Mouse (Mus musculus): ENCODE results near the gene Rbbp4. TPM values are rescaled to one million over a fixed set of nuclear protein-coding genes. Genes with fewer than 3 reads are reported as not detected.
A peak's percentile ranks its signal among the peaks of the same experiment; 100 is the strongest.

Rbbp4 gene
- polyA plus RNA-seq, 1 experiment: 16.6 TPM

GRCm38 (mm10) chr4:129266191-129266590 is 69.0 kb downstream of the Rbbp4 start:
- no peak for TF ChIP-seq POLR2A (IDR thresholded peaks at IDR 0.05; ENCODE audit: low read depth, low read length)
- no peak for TF ChIP-seq CTCF (IDR thresholded peaks at IDR 0.05; ENCODE audit: extremely low read depth, insufficient read depth, insufficient read length, insufficient replicate concordance)
- Histone ChIP-seq H3K27ac (ENCODE audit: insufficient read depth, low read length) (no peak overlapping the region), H3K4me1 (ENCODE audit: control insufficient read depth, insufficient read depth, insufficient read length) (peaks cover 10% of the 10 kb centered on the region; the same call in 1 of the 2 replicates), H3K4me3 (ENCODE audit: extremely low read depth, insufficient read depth, insufficient read length) (no peak overlapping the region), H3K36me3 (ENCODE audit: control insufficient read depth, insufficient read depth, low read length) (no peaks in the 10 kb centered on the region), H3K27me3 (ENCODE audit: control insufficient read depth, insufficient read depth, low read length) (no peaks in the 10 kb centered on the region)
- WGBS: 95% methylated on average over 4 of the region's 4 CpGs
- no peak for DNase-seq (ENCODE audit: low read depth in 1 of 2, low spot score in 2 of 2)

GRCm38 (mm10) chr4:129263225-129264021 is 71.7 kb downstream of the Rbbp4 start:
- H3K4me1 ChIP-seq (ENCODE audit: control insufficient read depth, insufficient read depth, insufficient read length): peaks cover 10% of the 10 kb centered on the region; the same call in 1 of the 2 replicates
- 20% methylated on average over 19 of the region's 19 CpGs for WGBS
- DNase-seq (ENCODE audit: low read depth in 1 of 2, low spot score in 2 of 2): peak in 1 of 2 experiments; percentile 28

GRCm38 (mm10) chr4:129261196-129261595 is 74.0 kb downstream of the Rbbp4 start, which contains the start of gene C77080:
Gene C77080 (minus strand): TSS chr4:129261404.
- H3K4me3 ChIP-seq (ENCODE audit: extremely low read depth, insufficient read depth, insufficient read length): no peak within 1 kb of the TSS
- TF ChIP-seq POLR2A (IDR thresholded peaks at IDR 0.05; ENCODE audit: low read depth, low read length): no peak
- no peak for TF ChIP-seq CTCF (IDR thresholded peaks at IDR 0.05; ENCODE audit: extremely low read depth, insufficient read depth, insufficient read length, insufficient replicate concordance)
- H3K27ac ChIP-seq (ENCODE audit: insufficient read depth, low read length): no peak within 1 kb of the TSS
- no peaks in the 10 kb centered on the region for H3K36me3 ChIP-seq (ENCODE audit: control insufficient read depth, insufficient read depth, low read length)
- no CpG with 5 or more reads among the region's 4 CpGs for WGBS
- H3K27me3 ChIP-seq (ENCODE audit: control insufficient read depth, insufficient read depth, low read length): no peaks in the 10 kb centered on the region
- DNase-seq (ENCODE audit: low read depth in 1 of 2, low spot score in 2 of 2): no peak
- H3K4me1 ChIP-seq (ENCODE audit: control insufficient read depth, insufficient read depth, insufficient read length): peaks cover 13% of the 10 kb centered on the region; the same call in 1 of the 2 replicates

More at GRCm38 (mm10) chr4:129263225-129264021, 71.7 kb downstream of the Rbbp4 start:
- H3K27me3 ChIP-seq (ENCODE audit: control insufficient read depth, insufficient read depth, low read length): no peaks in the 10 kb centered on the region
- H3K27ac ChIP-seq (ENCODE audit: insufficient read depth, low read length): no peak overlapping the region
- TF ChIP-seq CTCF (IDR thresholded peaks at IDR 0.05; ENCODE audit: extremely low read depth, insufficient read depth, insufficient read length, insufficient replicate concordance) (no peak), POLR2A (IDR thresholded peaks at IDR 0.05; ENCODE audit: low read depth, low read length) (no peak)
- no peak overlapping the region for H3K4me3 ChIP-seq (ENCODE audit: extremely low read depth, insufficient read depth, insufficient read length)
- no peaks in the 10 kb centered on the region for H3K36me3 ChIP-seq (ENCODE audit: control insufficient read depth, insufficient read depth, low read length)

- 39% methylated on average over 6 of the region's 6 CpGs for WGBS
Observed at GRCm38 (mm10) chr4:129260678-129261077, 74.5 kb downstream of the Rbbp4 start.

GRCm38 (mm10) chr4:129259101-129259500 is 76.1 kb downstream of the Rbbp4 start:
- no peak overlapping the region for H3K4me3 ChIP-seq (ENCODE audit: extremely low read depth, insufficient read depth, insufficient read length)

More at GRCm38 (mm10) chr4:129260678-129261077, 74.5 kb downstream of the Rbbp4 start:
- no peak for DNase-seq (ENCODE audit: low read depth in 1 of 2, low spot score in 2 of 2)
- H3K27ac ChIP-seq (ENCODE audit: insufficient read depth, low read length): no peak overlapping the region
- no peaks in the 10 kb centered on the region for H3K27me3 ChIP-seq (ENCODE audit: control insufficient read depth, insufficient read depth, low read length)
- H3K4me3 ChIP-seq (ENCODE audit: extremely low read depth, insufficient read depth, insufficient read length): no peak overlapping the region
- TF ChIP-seq POLR2A (IDR thresholded peaks at IDR 0.05; ENCODE audit: low read depth, low read length) (no peak), CTCF (IDR thresholded peaks at IDR 0.05; ENCODE audit: extremely low read depth, insufficient read depth, insufficient read length, insufficient replicate concordance) (no peak)
- no peaks in the 10 kb centered on the region for H3K36me3 ChIP-seq (ENCODE audit: control insufficient read depth, insufficient read depth, low read length)
- H3K4me1 ChIP-seq (ENCODE audit: control insufficient read depth, insufficient read depth, insufficient read length): peaks cover 14% of the 10 kb centered on the region; the same call in 1 of the 2 replicates

More at GRCm38 (mm10) chr4:129259101-129259500, 76.1 kb downstream of the Rbbp4 start:
- no peak for DNase-seq (ENCODE audit: low read depth in 1 of 2, low spot score in 2 of 2)
- Histone ChIP-seq H3K27ac (ENCODE audit: insufficient read depth, low read length) (no peak overlapping the region), H3K4me1 (ENCODE audit: control insufficient read depth, insufficient read depth, insufficient read length) (peaks cover 14% of the 10 kb centered on the region; the same call in 1 of the 2 replicates), H3K36me3 (ENCODE audit: control insufficient read depth, insufficient read depth, low read length) (no peaks in the 10 kb centered on the region), H3K27me3 (ENCODE audit: control insufficient read depth, insufficient read depth, low read length) (no peaks in the 10 kb centered on the region)
- 94% methylated on average over 4 of the region's 4 CpGs for WGBS
- TF ChIP-seq CTCF (IDR thresholded peaks at IDR 0.05; ENCODE audit: extremely low read depth, insufficient read depth, insufficient read length, insufficient replicate concordance) (no peak), POLR2A (IDR thresholded peaks at IDR 0.05; ENCODE audit: low read depth, low read length) (no peak)

Other genes with a start within 250 kb of the Rbbp4 start
- 0.60 TPM in 1 of 2 replicates, not detected in the other for gene Tmem54, start 229.8 kb downstream of the Rbbp4 start, polyA plus RNA-seq (2012; rRNA removed)
- 0.05 TPM in 1 of 2 replicates, not detected in the other for gene Hpca, start 213.3 kb downstream of the Rbbp4 start, polyA plus RNA-seq (2012; rRNA removed)
- gene Fndc5, start 198.4 kb downstream of the Rbbp4 start, polyA plus RNA-seq (2012; rRNA removed): 0.58 and 0.70 TPM in 2 replicates
- 14.7 and 16.3 TPM in 2 replicates for gene S100pbp, start 145.6 kb downstream of the Rbbp4 start, polyA plus RNA-seq (2012; rRNA removed)
- gene Yars, start 145.6 kb downstream of the Rbbp4 start, polyA plus RNA-seq (2012; rRNA removed): 8.6 and 10.9 TPM in 2 replicates
- gene C77080, start 74.0 kb downstream of the Rbbp4 start, polyA plus RNA-seq (2012; rRNA removed): 2.9 and 3.5 TPM in 2 replicates
- 0.63 and 1.00 TPM in 2 replicates for gene Sync, start 47.8 kb downstream of the Rbbp4 start, polyA plus RNA-seq (2012; rRNA removed)
- 8.2 and 9.2 TPM in 2 replicates for gene Zbtb8os, start 325 bp upstream of the Rbbp4 start, polyA plus RNA-seq (2012; rRNA removed)
- gene Zbtb8a, start 42.7 kb upstream of the Rbbp4 start, polyA plus RNA-seq (2012; rRNA removed): 2.1 and 3.5 TPM in 2 replicates
- gene Zbtb8b, start 105.5 kb upstream of the Rbbp4 start, polyA plus RNA-seq (2012; rRNA removed): 0.02 TPM in 1 of 2 replicates, not detected in the other
- 20.3 and 31.5 TPM in 2 replicates for gene Bsdc1, start 126.2 kb upstream of the Rbbp4 start, polyA plus RNA-seq (2012; rRNA removed)
- 0.11 TPM in 1 of 2 replicates, not detected in the other for gene Tssk3, start 155.7 kb upstream of the Rbbp4 start, polyA plus RNA-seq (2012; rRNA removed)
- gene Fam229a, start 155.8 kb upstream of the Rbbp4 start, polyA plus RNA-seq (2012; rRNA removed): 0.20 and 0.70 TPM in 2 replicates
- gene Marcksl1, start 178.2 kb upstream of the Rbbp4 start, polyA plus RNA-seq (2012; rRNA removed): 44.0 and 55.7 TPM in 2 replicates
- 55.1 and 69.0 TPM in 2 replicates for gene Hdac1, start 207.3 kb upstream of the Rbbp4 start, polyA plus RNA-seq (2012; rRNA removed)
- 109 and 117 TPM in 2 replicates for gene Lck, start 238.3 kb upstream of the Rbbp4 start, polyA plus RNA-seq (2012; rRNA removed)
- gene Fam167b, start 243.2 kb upstream of the Rbbp4 start, polyA plus RNA-seq (2012; rRNA removed): 10.9 and 17.2 TPM in 2 replicates